Mouse (Mus musculus): ENCODE measurements around the gene Cdkal1. TPM values are rescaled to one million over a fixed set of nuclear protein-coding genes. Genes with fewer than 3 reads are reported as not detected.

Gene Cdkal1
- polyA plus RNA-seq, 1 experiment, result 1.2 TPM

DNA sequence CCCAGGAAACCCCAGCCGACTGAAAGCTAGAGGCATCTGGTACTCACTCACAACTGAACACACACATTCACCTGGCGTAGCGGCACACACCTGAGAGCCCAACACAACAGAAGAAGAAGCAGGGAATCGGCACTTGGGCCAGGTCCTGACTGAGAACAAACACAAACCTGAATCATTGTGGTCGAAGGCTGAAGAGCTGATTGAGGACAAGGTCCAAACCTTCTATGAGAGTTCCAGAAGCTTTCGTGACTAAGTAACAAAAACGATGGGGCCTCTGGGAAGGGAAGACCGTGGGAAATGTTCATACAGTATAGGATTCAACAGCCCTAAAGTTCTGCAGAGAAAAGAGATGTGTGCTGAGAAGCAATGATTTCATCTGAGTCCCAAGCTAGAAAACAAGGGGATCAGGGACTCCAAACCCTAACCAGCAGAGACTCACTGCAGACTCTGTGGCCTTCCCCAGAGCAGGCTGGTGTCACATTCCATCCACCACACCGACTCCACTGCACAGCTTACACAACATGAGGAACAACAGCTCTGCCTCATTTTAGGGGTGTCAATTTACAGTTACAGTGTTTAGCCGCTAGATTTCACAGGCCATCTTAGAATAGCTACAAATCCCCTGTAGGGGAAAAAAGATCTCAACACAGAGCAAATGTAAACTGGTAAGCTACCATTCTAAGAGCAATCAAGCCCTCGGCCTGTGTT lies 175.8 kb downstream of the Cdkal1 start:
- 88% methylated on average over 11 of the region's 11 CpGs for WGBS
- no peaks in the 10 kb centered on the region for H3K4me1 ChIP-seq (ENCODE audit: control insufficient read depth, insufficient read depth, insufficient read length)
- no peak overlapping the region for H3K27ac ChIP-seq (ENCODE audit: insufficient read depth, low read length)
- TF ChIP-seq CTCF (IDR thresholded peaks at IDR 0.05; ENCODE audit: extremely low read depth, insufficient read depth, insufficient read length, insufficient replicate concordance) (no peak), POLR2A (IDR thresholded peaks at IDR 0.05; ENCODE audit: low read depth, low read length) (no peak)
- DNase-seq (ENCODE audit: low read depth in 1 of 2, low spot score in 2 of 2), result no peak
- H3K36me3 ChIP-seq (ENCODE audit: control insufficient read depth, insufficient read depth, low read length), result no peaks in the 10 kb centered on the region
- no peaks in the 10 kb centered on the region for H3K27me3 ChIP-seq (ENCODE audit: control insufficient read depth, insufficient read depth, low read length)
- H3K4me3 ChIP-seq (ENCODE audit: extremely low read depth, insufficient read depth, insufficient read length), result no peak overlapping the region

DNA sequence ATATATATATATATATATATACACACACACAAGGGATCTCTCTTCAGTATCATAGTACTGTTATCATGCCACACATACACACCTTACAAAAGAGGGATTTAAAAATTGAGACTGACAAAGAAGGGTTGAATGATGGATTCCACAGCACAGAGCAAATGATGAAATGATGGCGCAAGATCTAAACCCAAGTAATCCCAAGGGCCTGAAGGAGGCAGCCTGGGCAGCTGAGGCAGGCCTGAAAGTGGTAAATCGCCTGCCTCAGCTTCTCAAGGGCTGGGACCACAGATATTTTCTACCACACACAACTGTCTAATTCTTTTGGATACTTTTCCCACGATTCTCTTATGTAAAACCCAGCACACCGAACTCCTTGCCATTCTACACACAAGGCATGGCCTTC lies 177.9 kb downstream of the Cdkal1 start:
- 93% methylated on average over 4 of the region's 4 CpGs for WGBS
- Histone ChIP-seq H3K27ac (ENCODE audit: insufficient read depth, low read length) (no peak overlapping the region), H3K27me3 (ENCODE audit: control insufficient read depth, insufficient read depth, low read length) (no peaks in the 10 kb centered on the region), H3K36me3 (ENCODE audit: control insufficient read depth, insufficient read depth, low read length) (no peaks in the 10 kb centered on the region), H3K4me3 (ENCODE audit: extremely low read depth, insufficient read depth, insufficient read length) (no peak overlapping the region), H3K4me1 (ENCODE audit: control insufficient read depth, insufficient read depth, insufficient read length) (no peaks in the 10 kb centered on the region)
- no peak for DNase-seq (ENCODE audit: low read depth in 1 of 2, low spot score in 2 of 2)
- no peak for TF ChIP-seq CTCF (IDR thresholded peaks at IDR 0.05; ENCODE audit: extremely low read depth, insufficient read depth, insufficient read length, insufficient replicate concordance)
- TF ChIP-seq POLR2A (IDR thresholded peaks at IDR 0.05; ENCODE audit: low read depth, low read length), result no peak

DNA sequence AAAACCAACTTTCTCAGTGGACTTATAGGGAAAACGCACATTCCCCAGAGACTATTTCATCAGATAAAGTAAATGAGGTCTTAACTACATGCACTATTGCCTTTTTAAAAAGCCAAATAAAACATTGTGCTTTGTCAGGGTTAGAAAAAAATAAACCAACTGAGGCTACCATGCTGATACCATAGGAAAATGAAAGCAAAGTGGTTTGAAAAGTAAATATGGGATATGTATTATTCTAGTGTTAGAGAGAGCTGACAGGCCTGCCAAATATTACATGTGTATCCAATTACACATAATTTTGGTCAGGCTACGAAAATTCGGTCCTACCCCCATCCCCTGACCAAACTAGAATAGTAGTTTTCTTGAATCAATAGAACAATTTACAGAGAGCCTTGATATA lies 184.8 kb downstream of the Cdkal1 start:
- Histone ChIP-seq H3K4me1 (ENCODE audit: control insufficient read depth, insufficient read depth, insufficient read length) (no peaks in the 10 kb centered on the region), H3K4me3 (ENCODE audit: extremely low read depth, insufficient read depth, insufficient read length) (no peak overlapping the region), H3K36me3 (ENCODE audit: control insufficient read depth, insufficient read depth, low read length) (no peaks in the 10 kb centered on the region), H3K27me3 (ENCODE audit: control insufficient read depth, insufficient read depth, low read length) (no peaks in the 10 kb centered on the region), H3K27ac (ENCODE audit: insufficient read depth, low read length) (no peak overlapping the region)
- WGBS, result 92% methylated on average over 3 of the region's 3 CpGs
- TF ChIP-seq CTCF (IDR thresholded peaks at IDR 0.05; ENCODE audit: extremely low read depth, insufficient read depth, insufficient read length, insufficient replicate concordance) (no peak), POLR2A (IDR thresholded peaks at IDR 0.05; ENCODE audit: low read depth, low read length) (no peak)
- DNase-seq (ENCODE audit: low read depth in 1 of 2, low spot score in 2 of 2), result no peak

DNA sequence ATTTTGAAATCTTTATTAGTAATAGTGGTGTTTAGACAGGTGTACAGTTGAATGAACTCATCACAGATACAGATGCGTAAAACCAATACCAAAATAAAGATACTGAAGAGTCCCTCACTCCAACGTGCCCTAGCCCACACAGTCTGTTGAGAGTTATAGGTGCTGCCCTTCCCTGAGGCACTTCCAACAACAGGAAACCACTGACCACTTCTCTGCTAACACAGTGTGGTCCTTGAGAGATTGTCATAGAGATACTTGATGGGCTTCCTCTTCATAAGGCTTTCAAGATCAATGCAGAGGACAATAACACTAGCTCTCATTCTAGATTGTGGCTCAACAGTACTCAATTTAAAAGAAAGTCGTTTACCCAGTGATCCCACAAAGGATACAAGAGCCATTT lies 191.6 kb downstream of the Cdkal1 start:
- Histone ChIP-seq H3K27ac (ENCODE audit: insufficient read depth, low read length) (no peak overlapping the region), H3K27me3 (ENCODE audit: control insufficient read depth, insufficient read depth, low read length) (no peaks in the 10 kb centered on the region), H3K36me3 (ENCODE audit: control insufficient read depth, insufficient read depth, low read length) (no peaks in the 10 kb centered on the region), H3K4me3 (ENCODE audit: extremely low read depth, insufficient read depth, insufficient read length) (no peak overlapping the region), H3K4me1 (ENCODE audit: control insufficient read depth, insufficient read depth, insufficient read length) (no peaks in the 10 kb centered on the region; the same call in 1 of the 2 replicates)
- no peak for DNase-seq (ENCODE audit: low read depth in 1 of 2, low spot score in 2 of 2)
- no peak for TF ChIP-seq CTCF (IDR thresholded peaks at IDR 0.05; ENCODE audit: extremely low read depth, insufficient read depth, insufficient read length, insufficient replicate concordance)
- TF ChIP-seq POLR2A (IDR thresholded peaks at IDR 0.05; ENCODE audit: low read depth, low read length), result no peak
- 43% methylated on average over 3 of the region's 3 CpGs for WGBS

DNA sequence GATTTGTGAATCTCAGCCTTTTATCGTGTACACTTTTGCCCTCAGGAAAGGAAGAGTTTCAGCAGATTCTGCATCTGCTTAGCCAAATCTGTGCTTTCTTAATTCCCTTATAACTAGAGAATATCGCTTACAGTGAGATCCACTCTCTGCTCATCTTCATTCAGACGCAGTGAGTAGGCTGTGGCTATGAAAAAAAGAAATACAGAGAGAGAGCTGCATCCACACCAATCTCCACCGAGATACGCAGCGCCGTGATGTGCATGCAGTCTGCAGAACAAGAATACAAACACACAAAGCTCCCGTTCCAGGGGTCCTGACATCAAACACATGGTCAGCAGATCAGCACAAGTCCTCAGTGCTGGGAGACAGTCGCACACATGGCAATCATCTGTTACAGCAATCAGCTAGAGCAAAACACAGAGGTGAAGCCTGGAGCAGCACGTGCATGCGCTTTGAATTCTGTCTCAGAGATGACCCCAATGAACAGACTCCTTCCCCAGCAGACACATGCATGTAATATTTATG lies 199.6 kb downstream of the Cdkal1 start:
- no peak for DNase-seq (ENCODE audit: low read depth in 1 of 2, low spot score in 2 of 2)
- Histone ChIP-seq H3K27me3 (ENCODE audit: control insufficient read depth, insufficient read depth, low read length) (no peaks in the 10 kb centered on the region), H3K4me3 (ENCODE audit: extremely low read depth, insufficient read depth, insufficient read length) (no peak overlapping the region), H3K4me1 (ENCODE audit: control insufficient read depth, insufficient read depth, insufficient read length) (no peaks in the 10 kb centered on the region), H3K36me3 (ENCODE audit: control insufficient read depth, insufficient read depth, low read length) (no peaks in the 10 kb centered on the region), H3K27ac (ENCODE audit: insufficient read depth, low read length) (no peak overlapping the region)
- TF ChIP-seq CTCF (IDR thresholded peaks at IDR 0.05; ENCODE audit: extremely low read depth, insufficient read depth, insufficient read length, insufficient replicate concordance) (no peak), POLR2A (IDR thresholded peaks at IDR 0.05; ENCODE audit: low read depth, low read length) (no peak)
- 95% methylated on average over 11 of the region's 11 CpGs for WGBS

DNA sequence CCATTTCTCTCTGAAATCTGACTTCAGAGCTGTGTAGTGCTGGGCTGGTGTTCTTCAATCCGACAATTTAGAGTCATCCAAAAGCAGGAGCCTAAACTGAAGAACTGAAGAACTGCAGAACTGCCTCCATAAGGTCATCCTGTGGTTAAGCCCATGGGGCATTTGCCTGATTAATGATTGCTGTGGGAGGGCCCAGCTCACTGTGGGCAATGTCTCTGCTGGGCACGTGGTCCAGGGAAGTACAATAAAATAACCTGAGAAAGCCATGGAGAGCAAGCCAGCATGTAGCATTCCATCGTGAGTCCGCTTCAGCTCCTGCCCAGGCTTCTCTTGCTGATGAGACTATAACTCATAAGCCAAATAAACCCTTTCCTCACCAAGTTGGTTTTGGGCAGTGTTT lies 202.1 kb downstream of the Cdkal1 start:
- no peaks in the 10 kb centered on the region for H3K4me1 ChIP-seq (ENCODE audit: control insufficient read depth, insufficient read depth, insufficient read length)
- H3K36me3 ChIP-seq (ENCODE audit: control insufficient read depth, insufficient read depth, low read length), result no peaks in the 10 kb centered on the region
- no peak for DNase-seq (ENCODE audit: low read depth in 1 of 2, low spot score in 2 of 2)
- H3K27me3 ChIP-seq (ENCODE audit: control insufficient read depth, insufficient read depth, low read length), result no peaks in the 10 kb centered on the region
- WGBS, result 93% methylated on average over 4 of the region's 4 CpGs
- TF ChIP-seq CTCF (IDR thresholded peaks at IDR 0.05; ENCODE audit: extremely low read depth, insufficient read depth, insufficient read length, insufficient replicate concordance) (no peak), POLR2A (IDR thresholded peaks at IDR 0.05; ENCODE audit: low read depth, low read length) (no peak)
- H3K27ac ChIP-seq (ENCODE audit: insufficient read depth, low read length), result no peak overlapping the region
- no peak overlapping the region for H3K4me3 ChIP-seq (ENCODE audit: extremely low read depth, insufficient read depth, insufficient read length)

DNA sequence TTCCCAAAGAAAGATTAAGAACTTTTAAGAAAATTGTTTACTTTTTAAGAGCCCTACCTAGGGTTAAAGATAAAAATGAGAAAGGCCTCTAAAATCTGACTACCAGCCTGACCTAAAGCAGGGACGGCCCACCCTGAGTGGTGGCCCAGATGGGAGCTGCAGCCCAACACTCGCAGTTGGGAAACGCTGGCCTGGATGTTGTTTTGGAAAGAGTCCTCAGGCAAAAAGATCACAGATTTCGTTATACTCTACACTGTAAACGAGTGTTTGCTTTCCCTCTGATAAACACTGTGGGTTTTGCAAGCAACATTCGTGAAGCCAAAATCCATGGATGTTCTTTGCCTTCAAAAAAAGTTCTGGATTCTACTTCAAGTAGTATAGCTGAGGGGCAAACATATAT lies 202.7 kb downstream of the Cdkal1 start:
- Histone ChIP-seq H3K27me3 (ENCODE audit: control insufficient read depth, insufficient read depth, low read length) (no peaks in the 10 kb centered on the region), H3K4me1 (ENCODE audit: control insufficient read depth, insufficient read depth, insufficient read length) (no peaks in the 10 kb centered on the region), H3K4me3 (ENCODE audit: extremely low read depth, insufficient read depth, insufficient read length) (no peak overlapping the region), H3K36me3 (ENCODE audit: control insufficient read depth, insufficient read depth, low read length) (no peaks in the 10 kb centered on the region), H3K27ac (ENCODE audit: insufficient read depth, low read length) (no peak overlapping the region)
- TF ChIP-seq CTCF (IDR thresholded peaks at IDR 0.05; ENCODE audit: extremely low read depth, insufficient read depth, insufficient read length, insufficient replicate concordance), result no peak
- TF ChIP-seq POLR2A (IDR thresholded peaks at IDR 0.05; ENCODE audit: low read depth, low read length), result no peak
- 95% methylated on average over 6 of the region's 6 CpGs for WGBS
- no peak for DNase-seq (ENCODE audit: low read depth in 1 of 2, low spot score in 2 of 2)
